Mouse (Mus musculus) urinary bladder, postnatal 25 days (tissue): ENCODE measurements at regions not wholly inside any gene's neighbourhood (a gene's known extent, or its start where the extent isn't known, plus 50 kb on each side); places are given as distances from the start of the nearest gene placed in this dataset.

ENCODE experiments used
- DNase-seq: peaks from one replicate; pipeline ENCODE4 v3.0.0; 2022; ENCODE audit warnings: low spot score

DNA sequence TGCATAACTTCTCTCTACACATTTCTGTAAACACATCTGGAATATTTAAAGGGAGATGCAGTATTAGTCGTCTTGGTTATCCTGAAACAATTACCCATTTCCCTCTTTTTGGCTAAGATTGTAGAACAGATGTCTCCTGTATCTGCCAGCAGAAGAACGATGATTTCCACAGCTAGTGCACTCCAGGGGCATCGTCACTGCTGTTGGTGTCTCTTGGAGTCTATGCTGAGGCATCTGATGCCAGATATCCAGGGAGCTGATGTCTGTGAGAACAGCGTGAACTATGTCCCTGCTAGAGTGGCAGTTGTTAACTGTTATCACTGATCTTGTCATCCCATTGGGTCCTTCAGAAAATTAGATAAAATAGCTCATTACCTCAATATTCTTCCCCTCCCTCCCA lies 536.2 kb downstream of the Trhde start:
- no peak for DNase-seq

DNA sequence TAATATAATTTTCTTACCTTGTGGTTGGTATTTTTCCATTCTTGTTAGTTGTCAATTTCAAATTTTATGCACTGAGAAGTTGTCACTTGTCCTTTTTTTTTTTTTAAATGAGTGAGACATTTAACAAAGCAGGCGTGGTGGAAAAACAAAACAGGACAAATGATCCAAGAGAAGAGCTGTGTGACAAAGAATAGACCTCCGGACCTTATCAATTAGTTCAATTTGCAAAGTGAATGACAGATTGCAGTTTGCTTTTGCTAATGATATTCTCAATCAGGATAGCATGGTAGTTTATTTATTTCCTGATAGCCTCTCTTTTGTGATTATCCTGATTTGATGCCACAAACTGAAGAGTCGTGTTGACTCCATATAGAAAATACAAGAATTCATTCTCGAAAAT lies 560.5 kb downstream of the Trhde start:
- DNase-seq = no peak

DNA sequence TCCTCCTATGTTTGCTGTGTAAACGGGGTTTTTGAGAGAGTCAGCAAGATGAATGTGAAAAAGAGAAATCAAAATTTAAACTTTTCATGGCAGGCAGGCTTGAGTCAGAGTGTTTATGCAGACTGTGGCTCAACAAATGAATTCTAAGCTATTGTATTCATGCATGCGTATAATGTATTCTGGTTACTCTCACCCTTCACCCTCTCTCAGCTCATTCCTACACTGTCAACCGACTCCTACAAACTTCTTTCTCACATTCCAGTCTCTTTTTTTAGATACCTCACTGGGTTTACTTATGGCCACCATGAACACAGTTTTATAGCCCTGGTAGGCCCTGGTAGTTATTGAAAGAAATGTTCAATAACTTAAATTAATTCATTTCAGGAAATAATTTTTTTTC lies 574.5 kb downstream of the Trhde start:
- no peak for DNase-seq

DNA sequence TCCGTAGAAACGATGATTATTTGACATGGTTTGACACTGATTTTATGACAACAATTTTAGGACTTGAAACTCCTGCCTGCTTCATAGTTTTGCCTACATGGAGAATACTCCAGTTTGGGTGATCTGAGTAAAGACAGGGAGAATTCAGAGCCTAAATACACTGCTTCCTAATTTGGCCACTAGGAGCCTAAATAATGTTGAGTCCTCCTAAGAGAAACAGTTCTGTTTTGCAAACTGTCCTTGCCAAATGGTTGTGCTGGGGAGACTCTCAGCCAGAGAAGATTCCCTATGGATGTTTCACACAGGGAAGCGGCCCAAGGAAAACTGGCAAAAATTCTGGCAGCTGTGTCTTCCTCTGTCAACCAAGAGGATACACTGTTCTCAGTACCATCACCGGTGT lies 600.5 kb downstream of the Trhde start:
- no peak for DNase-seq

DNA sequence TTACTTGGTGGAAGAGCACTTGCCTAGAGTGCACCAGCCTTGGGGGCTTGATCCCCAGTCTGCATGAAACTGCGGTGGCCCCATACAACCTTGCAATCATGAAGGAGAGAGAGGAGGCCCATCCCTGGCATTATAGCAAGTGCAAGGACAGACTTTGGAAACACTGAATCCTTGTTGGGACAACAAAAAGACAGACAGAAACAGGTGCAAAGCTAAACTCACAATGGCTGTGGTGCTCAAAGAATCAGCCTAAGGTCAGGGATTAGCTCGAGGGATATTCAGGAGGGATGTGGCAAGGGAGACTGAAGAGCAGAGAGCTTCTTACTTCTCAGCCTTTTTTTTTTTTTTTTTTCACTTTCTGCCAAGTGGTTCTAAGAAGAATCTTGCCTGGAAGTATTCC lies 601.2 kb downstream of the Trhde start:
- no peak for DNase-seq

DNA sequence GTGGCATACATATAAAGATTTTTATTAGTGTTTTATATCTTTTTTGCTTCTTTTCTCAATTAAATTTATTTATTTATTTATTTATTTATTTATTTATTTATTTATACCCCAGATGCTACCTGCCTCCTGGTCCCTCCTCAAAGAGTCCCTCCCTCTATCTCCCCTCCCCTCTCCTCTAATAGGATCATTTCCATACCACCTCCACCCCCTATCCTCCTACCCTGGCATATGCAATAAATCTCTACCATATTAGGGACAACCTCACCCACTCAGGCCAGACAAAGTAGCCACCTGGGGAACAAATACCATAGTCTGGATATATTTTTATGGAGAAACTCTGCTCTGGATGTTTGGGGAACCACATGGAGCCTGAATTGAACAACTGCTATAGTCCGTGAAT lies 615.8 kb downstream of the Trhde start:
- no peak for DNase-seq

DNA sequence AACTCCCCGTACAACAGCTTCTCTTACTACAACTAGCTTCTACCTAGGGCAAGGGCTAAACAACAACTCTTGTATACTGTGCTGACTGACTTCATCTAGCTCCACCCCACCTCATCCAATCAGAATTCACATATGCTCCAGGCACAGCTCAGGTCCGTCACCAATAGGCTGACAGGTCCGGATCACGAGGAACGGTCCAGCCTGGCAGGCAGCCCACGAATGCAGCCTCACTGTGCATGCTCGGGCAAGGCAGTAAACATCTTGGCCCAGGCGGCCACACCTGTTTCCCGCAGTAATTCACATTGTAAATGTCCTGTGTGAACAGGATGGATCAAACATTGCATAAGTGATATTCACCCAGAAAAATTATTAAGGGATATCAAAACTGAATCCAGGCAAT lies 658.8 kb downstream of the Trhde start:
- DNase-seq = peak; percentile 27

DNA sequence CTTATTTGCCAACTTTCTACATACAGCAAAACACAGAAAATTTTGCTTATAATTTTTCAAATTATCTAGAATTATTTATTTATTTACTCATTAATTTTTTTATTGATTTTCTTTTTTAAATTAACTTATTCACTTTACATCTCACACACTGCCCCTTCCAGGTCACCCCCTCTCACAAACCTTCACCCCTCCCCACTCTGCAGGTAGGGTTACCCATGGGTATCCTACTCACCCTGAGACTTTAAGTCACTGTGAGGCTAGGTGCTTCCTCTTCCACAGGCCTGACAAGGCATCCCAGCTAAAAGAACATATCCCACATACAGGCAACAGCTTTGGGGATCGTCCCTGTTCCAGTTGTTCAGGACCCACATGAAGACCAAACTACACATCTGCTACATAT lies 664.2 kb downstream of the Trhde start:
- DNase-seq = no peak

DNA sequence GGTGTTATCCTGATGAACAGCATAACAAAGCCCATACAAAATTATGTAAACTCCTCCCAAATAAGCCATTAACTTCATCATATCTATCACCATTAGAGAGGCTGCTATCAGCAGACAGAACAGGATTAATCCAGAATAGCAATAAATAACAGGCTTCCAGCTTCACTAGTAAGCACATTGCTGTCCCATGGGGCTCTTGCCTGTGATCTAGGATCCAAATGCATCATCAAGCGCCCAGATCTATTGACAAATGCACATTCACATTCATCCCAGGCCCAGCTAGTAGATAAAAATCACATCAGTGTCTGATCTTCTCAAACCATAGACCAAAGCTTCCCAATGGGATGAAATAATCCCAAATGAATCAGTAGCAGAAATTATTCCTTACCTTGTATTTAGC lies 665.0 kb downstream of the Trhde start:
- no peak for DNase-seq
